Mouse (Mus musculus) liver, postnatal 0 days (tissue): Measurements from ENCODE around the gene Hunk.

ENCODE experiments used
- CTCF ChIP-seq: sonication (generic); IDR thresholded peaks from 2 replicates; pipeline ENCODE4 v1.5.1; 2016; ENCODE audit warnings: antibody characterized with exemption, low read depth
- EP300 ChIP-seq: IDR thresholded peaks from 2 replicates; pipeline ENCODE4 v1.6.1; 2016; ENCODE audit warnings: antibody characterized with exemption, low read depth, mild to moderate bottlenecking

DNA sequence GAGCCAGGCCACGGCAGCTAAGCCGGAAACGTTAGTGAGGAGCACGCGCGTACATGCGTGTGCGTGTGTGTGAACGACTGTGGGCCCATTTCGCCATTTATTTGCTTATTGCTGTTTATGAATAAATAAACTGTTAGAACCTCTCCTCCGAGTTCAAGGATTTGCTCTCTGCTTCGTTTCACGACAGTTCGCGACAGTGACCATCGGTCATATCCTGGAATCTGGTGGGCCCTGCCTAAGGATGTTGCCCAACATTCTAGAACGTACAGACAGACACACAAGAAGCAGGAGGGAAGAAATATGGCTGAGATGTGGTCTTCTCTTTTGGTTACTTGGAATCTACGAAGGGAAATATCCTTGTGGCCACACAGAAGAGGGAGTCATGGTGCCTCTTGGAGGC, 138.6 kb downstream of the Hunk start:
- no peak for TF ChIP-seq CTCF
- no peak for TF ChIP-seq EP300
